Mouse (Mus musculus) stomach, embryonic 16.5 days (tissue): ENCODE measurements at regions not wholly inside any gene's neighbourhood (a gene's known extent, or its start where the extent isn't known, plus 50 kb on each side); places are given as distances from the start of the nearest gene placed in this dataset.

Source experiments
- ATAC-seq: fragments of 200-750 bp; cut with Nextera tagmentation; 2 replicates; pipeline ENCODE4 v1.8.0; 2017; ENCODE audit warnings: moderate number of reproducible peaks, moderate TSS enrichment; ENCODE audit not compliant: insufficient read depth, low FRiP score
- H3K27ac ChIP-seq: fragments of 300-500 bp; sonication (generic); 2 replicates; pipeline ENCODE4 v1.5.1; 2014; ENCODE audit warnings: low read length
- H3K27me3 ChIP-seq: fragments of 300-500 bp; sonication (generic); 2 replicates; pipeline ENCODE4 v1.6.1; 2014; ENCODE audit warnings: low read length, control low read depth, mixed read lengths; ENCODE audit not compliant: control insufficient read depth, insufficient read depth
- H3K36me3 ChIP-seq: fragments of 300-500 bp; sonication (generic); 2 replicates; pipeline ENCODE4 v1.6.1; 2014; ENCODE audit warnings: low read length; ENCODE audit not compliant: control insufficient read depth, insufficient read depth
- H3K4me1 ChIP-seq: fragments of 300-500 bp; sonication (generic); 2 replicates; pipeline ENCODE4 v1.6.1; 2014; ENCODE audit warnings: low read length, control low read depth, mixed read lengths; ENCODE audit not compliant: control insufficient read depth, insufficient read depth
- H3K4me2 ChIP-seq: fragments of 300-500 bp; sonication (generic); 2 replicates; pipeline ENCODE4 v1.6.1; 2014; ENCODE audit warnings: low read depth, low read length, mixed read lengths
- H3K4me3 ChIP-seq: fragments of 300-500 bp; sonication (generic); replicated peaks from 2 replicates; pipeline ENCODE4 v1.5.1; 2014; ENCODE audit warnings: mild to moderate bottlenecking, low read length
- H3K9ac ChIP-seq: fragments of 300-500 bp; sonication (generic); 2 replicates; pipeline ENCODE4 v1.6.1; 2014; ENCODE audit warnings: low read length
- H3K9me3 ChIP-seq: fragments of 300-500 bp; sonication (generic); replicated peaks from 2 replicates; pipeline ENCODE4 v1.6.1; 2016; ENCODE audit warnings: low read length, control low read depth; ENCODE audit not compliant: control insufficient read depth
- WGBS: fragments of 180-500 bp; shearing (Covaris S2); extraction: QIAGEN DNeasy Blood & Tissue Kit; methylation state at CpG from one replicate; pipeline ENCODE4 v1.1.7; 2014; 5-methylcytosine and 5-hydroxymethylcytosine counted together

GRCm38 (mm10) chr4:12369551-12369950 is 197.7 kb upstream of the Fam92a start:
- H3K27ac ChIP-seq = no peak overlapping the region
- H3K36me3 ChIP-seq = no peaks in the 10 kb centered on the region
- WGBS = 82% methylated on average over 2 of the region's 2 CpGs
- H3K4me2 ChIP-seq = no peak overlapping the region
- H3K4me1 ChIP-seq = no peaks in the 10 kb centered on the region
- no peak for ATAC-seq
- H3K27me3 ChIP-seq = no peaks in the 10 kb centered on the region
- no peak overlapping the region for H3K4me3 ChIP-seq
- no peak overlapping the region for H3K9ac ChIP-seq
- no peaks in the 10 kb centered on the region for H3K9me3 ChIP-seq

- H3K36me3 ChIP-seq = no peaks in the 10 kb centered on the region
- no peaks in the 10 kb centered on the region for H3K9me3 ChIP-seq
- no peak overlapping the region for H3K4me3 ChIP-seq
- no peak for ATAC-seq
- WGBS = 72% methylated on average over 2 of the region's 2 CpGs
- no peak overlapping the region for H3K27ac ChIP-seq
- no peaks in the 10 kb centered on the region for H3K27me3 ChIP-seq
- no peaks in the 10 kb centered on the region for H3K4me1 ChIP-seq
- no peak overlapping the region for H3K9ac ChIP-seq
- no peak overlapping the region for H3K4me2 ChIP-seq
Observed at GRCm38 (mm10) chr4:12356992-12357634, 185.3 kb upstream of the Fam92a start.

- 77% methylated on average over 3 of the region's 3 CpGs for WGBS
- Histone ChIP-seq H3K4me1 (no peaks in the 10 kb centered on the region), H3K27me3 (no peaks in the 10 kb centered on the region), H3K4me3 (no peak overlapping the region), H3K9me3 (no peaks in the 10 kb centered on the region), H3K4me2 (no peak overlapping the region), H3K9ac (no peak overlapping the region), H3K36me3 (no peaks in the 10 kb centered on the region), H3K27ac (no peak overlapping the region)
- no peak for ATAC-seq
Observed at GRCm38 (mm10) chr4:12353337-12353856, 181.6 kb upstream of the Fam92a start.

GRCm38 (mm10) chr4:12339236-12339635 is 167.4 kb upstream of the Fam92a start:
- no peaks in the 10 kb centered on the region for H3K27me3 ChIP-seq

GRCm38 (mm10) chr4:12334832-12335587 is 163.2 kb upstream of the Fam92a start:
- H3K9me3 ChIP-seq = no peaks in the 10 kb centered on the region
- 77% methylated on average over 7 of the region's 7 CpGs for WGBS
- no peaks in the 10 kb centered on the region for H3K4me1 ChIP-seq
- no peak for ATAC-seq
- no peak overlapping the region for H3K4me2 ChIP-seq
- H3K27me3 ChIP-seq = no peaks in the 10 kb centered on the region
- no peaks in the 10 kb centered on the region for H3K36me3 ChIP-seq
- H3K4me3 ChIP-seq = no peak overlapping the region
- no peak overlapping the region for H3K27ac ChIP-seq
- H3K9ac ChIP-seq = no peak overlapping the region

More at GRCm38 (mm10) chr4:12339236-12339635, 167.4 kb upstream of the Fam92a start:
- H3K4me2 ChIP-seq = no peak overlapping the region
- no peak for ATAC-seq
- no peaks in the 10 kb centered on the region for H3K9me3 ChIP-seq
- WGBS = 76% methylated on average over 1 of the region's 1 CpGs
- no peak overlapping the region for H3K4me3 ChIP-seq
- H3K27ac ChIP-seq = no peak overlapping the region
- no peak overlapping the region for H3K9ac ChIP-seq
- no peaks in the 10 kb centered on the region for H3K4me1 ChIP-seq
- H3K36me3 ChIP-seq = no peaks in the 10 kb centered on the region

- H3K4me3 ChIP-seq = no peak overlapping the region
- H3K9ac ChIP-seq = no peak overlapping the region
- H3K36me3 ChIP-seq = no peaks in the 10 kb centered on the region
- 53% methylated on average over 9 of the region's 9 CpGs for WGBS
- no peak overlapping the region for H3K27ac ChIP-seq
- ATAC-seq = no peak
- no peaks in the 10 kb centered on the region for H3K9me3 ChIP-seq
- no peak overlapping the region for H3K4me2 ChIP-seq
- no peaks in the 10 kb centered on the region for H3K27me3 ChIP-seq
- no peaks in the 10 kb centered on the region for H3K4me1 ChIP-seq
Observed at GRCm38 (mm10) chr4:12334429-12334828, 162.6 kb upstream of the Fam92a start.

- Histone ChIP-seq H3K36me3 (no peaks in the 10 kb centered on the region), H3K27ac (no peak overlapping the region), H3K4me2 (no peak overlapping the region), H3K27me3 (no peaks in the 10 kb centered on the region), H3K9ac (no peak overlapping the region), H3K9me3 (no peaks in the 10 kb centered on the region), H3K4me1 (no peaks in the 10 kb centered on the region), H3K4me3 (no peak overlapping the region)
- WGBS = 85% methylated on average over 1 of the region's 1 CpGs
- no peak for ATAC-seq
Observed at GRCm38 (mm10) chr4:12316024-12316423, 144.2 kb upstream of the Fam92a start.

- no peak overlapping the region for H3K9ac ChIP-seq
- H3K4me2 ChIP-seq = no peak overlapping the region
- H3K27me3 ChIP-seq = no peaks in the 10 kb centered on the region
- H3K9me3 ChIP-seq = no peaks in the 10 kb centered on the region
- ATAC-seq = no peak
- no peak overlapping the region for H3K27ac ChIP-seq
- no peaks in the 10 kb centered on the region for H3K4me1 ChIP-seq
- 61% methylated on average over 5 of the region's 5 CpGs for WGBS
- no peaks in the 10 kb centered on the region for H3K36me3 ChIP-seq
- H3K4me3 ChIP-seq = no peak overlapping the region
Observed at GRCm38 (mm10) chr4:12308332-12308731, 136.5 kb upstream of the Fam92a start.
